ENCODE assay signal across 18 mouse cellular contexts in the genomic region with DNA sequence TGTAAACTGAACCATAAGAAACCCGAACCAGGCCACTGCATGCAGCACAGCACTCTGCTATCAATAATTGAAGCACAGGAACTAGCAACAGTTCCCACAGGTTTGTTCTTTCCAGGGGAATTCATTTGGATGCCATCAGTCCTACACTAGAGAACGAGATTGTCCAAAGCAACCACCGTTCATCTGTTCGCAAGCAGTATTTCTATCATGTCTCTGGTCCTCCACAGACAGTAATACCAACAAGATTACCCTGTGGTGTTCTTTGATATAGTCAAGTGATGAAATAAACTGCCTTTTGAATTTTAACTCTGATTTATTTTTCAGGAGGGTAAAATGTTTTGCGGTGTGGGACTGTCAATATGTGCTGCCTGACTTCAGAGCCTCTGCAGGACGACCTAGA.
"Had no signal": no experiment of that assay in that cellular context is flagged by ENCODE, and none has a peak within 500 bp of the region (broad histone marks: within the 10 kb centered on the region; RNA-seq: fewer than 3 reads in every experiment).

No protein-coding gene starts in this region.

- H3K4me2 ChIP-seq: lung, embryonic 14.5 days; midbrain, embryonic 12.5 days; neural tube, embryonic 13.5 days; neural tube, embryonic 15.5 days had no signal

- H3K9me3 ChIP-seq: midbrain, embryonic 12.5 days; neural tube, embryonic 13.5 days; neural tube, embryonic 15.5 days had no signal

- H3K9ac ChIP-seq: lung, embryonic 14.5 days; midbrain, embryonic 12.5 days; neural tube, embryonic 13.5 days; neural tube, embryonic 15.5 days had no signal

- H3K36me3 ChIP-seq: midbrain, embryonic 12.5 days; neural tube, embryonic 13.5 days; neural tube, embryonic 15.5 days had no signal

- H3K4me3 ChIP-seq: midbrain, embryonic 12.5 days; myocyte; neural tube, embryonic 13.5 days; neural tube, embryonic 15.5 days had no signal

- H3K27ac ChIP-seq: midbrain, embryonic 12.5 days; neural tube, embryonic 13.5 days; neural tube, embryonic 15.5 days had no signal

- H3K27me3 ChIP-seq: midbrain, embryonic 12.5 days; neural tube, embryonic 13.5 days; neural tube, embryonic 15.5 days had no signal

- ATAC-seq: midbrain, embryonic 16.5 days had no signal

- DNase-seq: lung, adult 18-20 months; lung, embryonic 14.5 days; lung, postnatal 10 days; lung, postnatal 4 days; midbrain, embryonic 14.5 days; retina, postnatal 1 day; right cerebral cortex, adult 18-20 months; right cerebral cortex, postnatal 25 days; right cerebral cortex, postnatal 4 days; spleen, adult 18-20 months; thymus, adult 18-20 months; thymus, postnatal 14 days; thymus, postnatal 36 days had no signal
